Mouse (Mus musculus): ENCODE data around the gene Ttc5.

DNA sequence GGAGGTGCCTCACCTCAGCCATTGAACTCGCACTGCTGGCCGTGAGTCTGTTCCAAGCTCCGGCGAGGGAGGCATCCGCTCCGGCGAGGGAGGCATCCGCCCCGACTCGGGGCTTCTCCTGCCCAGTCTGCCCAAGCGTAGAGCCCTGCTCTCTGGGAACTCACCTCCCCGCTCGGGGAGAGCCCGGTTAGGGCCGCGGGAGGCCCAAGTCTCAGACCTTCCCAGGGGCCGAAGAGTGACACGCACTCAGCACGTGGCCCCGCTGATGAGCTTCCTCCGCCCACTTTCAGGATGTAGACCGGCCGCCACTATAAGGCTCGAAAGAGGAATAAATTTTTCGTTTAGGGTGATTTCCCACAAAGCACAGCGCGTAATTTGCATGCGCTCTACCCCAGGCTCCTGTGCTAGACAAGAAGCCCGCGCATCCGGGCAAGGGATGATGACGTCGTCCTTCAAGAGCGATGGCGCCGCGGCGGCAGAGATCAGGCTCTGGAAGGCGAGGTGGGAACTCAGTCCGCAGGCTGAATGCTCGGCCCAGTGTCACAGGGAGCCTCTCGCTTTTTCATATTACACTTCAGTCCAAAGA is 22.3 kb upstream of the Ttc5 start, which contains the start of the genes Ccnb1ip1 and Parp2:
- no peak for TF ChIP-seq TAL1 (IDR thresholded peaks at IDR 0.05; ENCODE audit: low read length)
- TF ChIP-seq GATA1 (IDR thresholded peaks at IDR 0.05; ENCODE audit: low read length), result no peak
